Mouse (Mus musculus): ENCODE data around the gene Ankrd39.

Gene Ankrd39

DNA sequence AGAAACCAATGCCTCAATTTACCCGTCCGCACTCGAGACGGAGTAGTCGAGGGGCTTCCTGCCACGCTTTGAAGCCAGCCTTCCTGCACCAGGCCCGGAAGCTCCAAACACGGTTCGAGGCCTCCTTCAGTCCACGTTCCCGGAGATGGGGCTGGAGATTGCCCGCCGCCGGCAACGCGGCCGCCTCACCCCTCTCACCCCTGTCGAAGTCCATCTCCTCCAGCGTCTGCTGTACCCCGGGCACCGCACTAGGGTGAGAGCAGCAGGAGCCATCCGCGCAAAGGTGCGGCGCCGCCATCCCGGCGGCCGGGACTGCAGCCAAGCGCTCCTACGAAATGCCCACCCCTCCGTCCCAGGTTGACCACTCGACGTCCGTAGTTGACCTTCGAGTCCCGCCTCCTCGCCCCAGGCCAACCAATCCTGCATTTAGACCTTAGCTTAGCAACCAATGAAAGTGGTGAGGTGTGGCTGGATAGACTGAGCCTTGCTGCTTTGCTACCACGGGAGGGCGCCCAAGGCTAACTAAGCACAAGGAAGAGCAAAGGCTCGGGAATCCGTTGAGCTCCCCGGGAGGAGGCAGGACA, at the start of gene Ankrd39:
Gene Ankrd39, minus strand, starts transcription at position 558 of the 584 bp plus-strand sequence.
- DNase-seq: peak; percentile 97

DNA sequence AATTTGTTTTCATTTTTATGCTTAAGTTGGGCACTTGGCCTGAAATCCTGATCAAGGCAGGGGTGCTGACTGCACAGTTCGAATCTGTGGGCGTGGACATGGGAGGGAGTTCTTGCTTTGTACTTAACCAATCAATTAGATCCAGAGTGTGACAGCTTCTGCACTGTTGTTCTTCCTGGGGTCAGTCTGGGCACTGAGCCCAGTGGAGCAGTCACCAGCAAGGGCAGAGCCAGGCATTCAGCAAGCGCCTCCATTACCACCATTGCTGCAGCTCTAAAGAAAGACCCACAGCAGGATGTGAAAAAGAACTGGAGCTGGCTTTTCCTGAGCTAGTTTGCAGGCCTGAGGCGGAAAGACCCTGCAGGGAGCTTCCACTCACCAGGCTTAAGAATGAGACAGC, 48.9 kb upstream of the Ankrd39 start:
- DNase-seq: peak; percentile 58

DNA sequence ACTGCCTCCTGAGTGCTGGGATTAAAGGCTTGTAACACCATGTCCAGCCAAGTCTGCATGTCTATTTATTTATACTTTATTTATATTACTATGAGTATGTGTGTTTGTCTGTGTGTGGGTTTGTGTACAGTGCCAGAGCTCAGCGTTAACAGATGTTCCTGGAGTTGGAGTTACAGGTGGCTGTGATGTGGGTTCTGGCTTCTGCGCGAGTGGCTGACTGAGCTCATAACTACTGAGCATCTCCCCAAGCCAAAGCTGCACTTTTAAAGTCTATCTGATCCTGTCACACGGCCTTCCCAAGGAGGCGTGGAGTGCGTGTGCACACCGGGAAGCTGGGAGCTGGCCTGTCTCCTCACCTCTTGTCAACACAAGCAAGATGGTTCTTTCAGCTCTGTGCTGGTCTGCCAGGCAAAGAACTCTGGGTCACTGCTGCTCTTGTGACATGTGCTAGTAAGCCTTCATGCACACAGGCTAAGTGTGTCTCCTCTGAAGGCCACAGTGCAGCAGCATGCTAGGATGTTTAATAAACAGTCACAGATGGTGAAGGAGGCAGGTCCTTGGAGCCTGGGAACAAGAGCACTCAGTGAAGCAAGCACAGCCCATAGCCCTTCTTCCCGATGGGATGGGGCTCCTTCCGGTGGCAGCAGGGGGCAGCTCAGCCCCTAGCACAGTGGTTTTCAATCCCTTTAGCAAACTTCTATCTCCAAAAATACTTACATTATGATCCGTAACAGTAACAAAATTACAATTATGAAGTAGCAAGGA, 48.1 kb upstream of the Ankrd39 start:
- DNase-seq: no peak

DNA sequence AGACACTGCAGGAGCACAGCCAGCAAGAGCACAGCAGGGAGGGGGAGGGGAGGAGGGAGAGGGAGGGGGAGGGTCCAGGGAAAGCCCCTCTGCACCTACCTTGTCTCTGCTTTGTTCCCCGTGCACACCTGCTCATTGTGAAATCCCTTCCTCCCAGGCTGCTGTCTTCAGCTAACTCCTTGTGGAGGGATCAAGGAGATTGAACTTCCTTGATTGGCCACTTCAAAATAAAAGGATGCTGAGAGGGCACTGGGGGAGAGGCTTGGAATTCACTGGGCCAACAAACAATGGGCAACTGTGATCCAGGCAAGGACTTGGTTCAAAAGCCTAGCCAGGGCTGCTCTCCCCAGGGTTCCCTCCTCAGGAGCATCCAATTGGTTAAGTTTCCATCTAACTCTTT, 45.9 kb upstream of the Ankrd39 start:
- DNase-seq: no peak

DNA sequence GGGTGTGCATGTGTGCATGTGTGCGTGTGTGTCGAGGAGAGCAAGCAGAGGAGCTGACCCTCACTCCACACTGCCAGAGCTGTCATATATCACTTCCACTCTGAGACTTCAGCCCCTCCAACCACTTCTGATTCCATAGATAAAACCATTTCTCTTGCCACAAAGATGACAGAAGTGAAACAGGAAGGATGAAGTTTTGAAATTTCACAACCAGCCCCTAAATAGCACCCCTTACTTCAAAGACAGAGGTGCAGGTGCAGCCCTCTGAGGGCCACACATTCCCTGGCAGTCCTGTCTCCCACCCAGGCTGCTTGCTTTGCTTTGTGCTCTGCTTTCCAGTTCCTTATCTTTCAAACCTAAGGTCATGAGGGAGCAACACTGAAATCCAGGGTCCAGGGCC, 44.2 kb upstream of the Ankrd39 start:
- no peak for DNase-seq

DNA sequence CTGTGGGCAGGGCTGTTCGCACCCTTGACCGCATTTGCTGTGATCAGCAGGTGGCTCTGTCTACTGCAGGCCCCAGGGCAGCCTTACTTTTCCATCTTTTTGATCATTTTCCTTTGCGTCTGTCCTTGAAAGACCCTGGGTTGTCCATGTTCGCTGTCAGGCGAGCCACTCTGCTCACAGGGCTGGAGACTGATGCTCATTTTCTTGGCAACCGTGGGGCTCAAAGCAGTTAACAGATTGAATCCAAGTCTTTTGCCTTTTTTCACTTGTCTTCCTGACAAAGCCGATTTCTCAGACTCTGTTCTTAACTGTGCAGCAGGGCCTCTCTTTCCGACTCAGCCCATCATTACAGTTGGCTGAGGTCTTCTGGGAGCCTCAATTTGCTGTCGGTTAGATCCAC, 43.4 kb upstream of the Ankrd39 start:
- DNase-seq: no peak

DNA sequence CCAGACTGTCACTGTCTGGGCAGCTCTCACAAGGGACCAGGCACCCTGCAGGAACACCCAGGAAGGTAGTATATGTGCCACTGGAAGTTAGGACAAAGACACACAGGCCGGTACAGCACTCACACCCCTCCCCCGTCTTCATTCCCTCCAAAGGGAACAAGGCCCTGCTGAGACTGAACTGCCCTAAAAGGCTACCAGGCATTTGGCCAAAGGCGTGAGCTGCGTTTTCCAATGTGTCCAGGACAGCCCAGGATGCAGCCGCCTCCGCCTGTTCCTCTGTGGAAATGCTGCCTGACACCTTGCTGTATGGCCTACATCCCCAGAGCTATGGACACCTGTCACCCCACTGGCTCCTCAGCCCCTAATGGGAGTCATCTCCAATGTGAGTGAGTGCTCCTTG, 42.2 kb upstream of the Ankrd39 start:
- peak; percentile 61 for DNase-seq

DNA sequence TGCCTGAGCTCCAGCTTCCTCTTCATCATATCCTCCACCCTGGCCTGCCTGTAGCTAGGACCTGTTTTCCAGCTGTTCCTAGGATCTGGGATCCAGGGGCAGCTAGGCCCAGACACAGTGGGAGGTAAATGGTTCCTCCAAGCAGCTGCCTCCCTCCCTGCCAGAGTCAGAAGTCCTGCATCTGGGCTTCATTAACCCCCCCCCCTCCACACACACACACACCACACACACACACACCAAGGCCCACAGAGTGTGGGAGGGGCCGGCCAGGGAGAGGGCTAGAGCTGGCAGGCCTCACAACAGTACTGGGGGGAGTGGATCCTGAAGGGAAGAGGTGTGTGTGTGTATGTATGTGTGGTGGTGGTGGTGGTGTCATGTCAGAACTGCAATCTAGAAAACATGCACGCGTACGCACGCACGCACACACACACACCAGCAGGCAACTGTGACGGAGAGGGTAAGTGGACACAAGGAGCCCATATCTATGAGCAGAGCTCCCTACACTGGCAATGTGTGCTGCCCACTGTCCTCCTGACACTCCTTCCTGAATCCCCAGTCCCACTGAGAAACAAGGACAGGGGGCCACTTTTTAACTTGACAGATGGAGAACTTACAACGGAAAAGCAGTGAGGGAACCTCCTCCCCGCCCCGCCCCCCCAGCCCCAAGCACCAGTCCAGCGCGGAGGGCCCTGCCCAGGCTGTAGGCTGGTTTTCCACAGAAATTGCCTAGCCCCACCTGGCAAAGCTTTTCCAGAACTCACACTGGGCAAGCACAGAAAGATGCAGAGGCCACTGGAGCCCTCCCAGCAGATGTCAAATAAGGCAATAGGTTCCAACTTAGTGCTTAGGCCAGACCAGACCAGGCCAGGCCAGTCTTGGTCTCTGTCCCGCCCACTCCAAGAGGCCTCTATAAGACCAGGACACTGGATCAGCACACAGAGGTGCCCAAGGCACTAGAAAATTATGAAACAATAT, 41.5 kb upstream of the Ankrd39 start:
- peak; percentile 26 for DNase-seq

DNA sequence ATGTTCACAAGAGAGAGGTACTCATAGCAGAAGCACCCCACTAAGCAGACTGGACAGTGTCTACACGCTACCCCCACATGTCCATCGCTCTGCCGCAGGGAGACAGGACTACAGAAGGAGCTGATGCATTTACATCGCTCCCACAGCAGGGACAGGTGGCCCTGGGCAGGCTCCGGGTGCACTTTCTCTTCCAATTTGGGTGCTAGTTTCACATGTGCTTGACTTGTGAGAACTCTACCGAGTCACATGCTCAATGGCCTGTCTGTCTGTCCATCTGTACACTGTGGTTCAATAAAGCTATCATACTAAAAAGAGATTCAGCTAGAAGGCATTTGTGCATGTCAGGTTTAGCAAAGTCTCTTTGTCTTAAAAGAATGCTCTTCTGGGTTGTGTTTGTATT, 40.6 kb upstream of the Ankrd39 start:
- DNase-seq: no peak

DNA sequence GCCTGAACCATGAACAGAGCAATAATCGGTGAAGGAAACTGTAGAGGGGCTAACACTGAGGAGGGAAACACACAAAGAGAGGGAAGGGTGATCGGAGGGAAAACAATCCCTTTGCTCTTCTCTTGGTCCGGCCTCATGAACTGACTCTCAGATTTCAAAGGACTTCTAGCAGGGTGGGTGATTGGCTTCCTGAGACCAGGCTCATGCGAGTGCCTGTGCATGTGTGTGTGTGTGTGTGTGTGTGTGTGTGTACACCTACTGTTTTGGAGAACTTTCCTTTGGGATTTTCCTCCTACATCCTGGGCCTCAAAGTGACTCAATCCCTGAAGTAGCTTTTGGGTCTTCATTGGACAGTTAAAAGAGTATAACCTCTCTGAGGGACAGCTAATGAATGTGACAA, 39.0 kb upstream of the Ankrd39 start:
- DNase-seq: no peak

DNA sequence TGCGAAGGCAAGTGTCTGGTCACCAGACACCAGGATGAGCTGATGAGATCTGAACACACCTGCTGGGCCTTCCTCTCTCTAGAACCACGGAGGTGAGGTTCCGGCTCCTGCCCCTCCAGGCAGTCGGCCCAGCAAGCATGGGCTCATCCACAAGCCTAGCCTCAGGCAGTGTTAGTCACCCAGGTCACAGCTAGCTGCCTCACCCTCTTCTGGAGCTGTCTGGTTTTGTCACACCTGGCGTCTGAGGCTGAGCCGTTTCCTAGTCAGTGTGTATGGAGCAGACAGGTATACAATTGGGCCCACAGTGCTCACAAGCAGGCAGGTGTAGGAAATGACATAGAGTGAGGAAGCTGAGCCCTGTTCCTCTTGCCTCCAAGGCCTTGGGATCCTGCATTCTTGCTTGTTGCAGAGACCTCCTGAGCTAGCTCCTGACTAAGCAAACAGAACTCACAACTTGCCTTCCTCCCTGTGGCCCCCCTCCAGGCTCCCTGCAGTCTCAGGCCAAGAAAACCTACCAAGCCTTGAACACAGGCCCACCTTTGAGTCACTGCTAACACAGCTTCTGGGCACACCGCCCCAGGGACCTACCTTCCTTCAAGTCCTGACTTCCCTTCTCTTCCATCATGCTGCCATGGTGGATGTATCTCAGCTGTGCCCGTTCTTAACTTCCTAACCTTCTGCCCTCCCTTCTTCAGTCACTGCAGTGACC, 36.3 kb upstream of the Ankrd39 start:
- no peak for DNase-seq

DNA sequence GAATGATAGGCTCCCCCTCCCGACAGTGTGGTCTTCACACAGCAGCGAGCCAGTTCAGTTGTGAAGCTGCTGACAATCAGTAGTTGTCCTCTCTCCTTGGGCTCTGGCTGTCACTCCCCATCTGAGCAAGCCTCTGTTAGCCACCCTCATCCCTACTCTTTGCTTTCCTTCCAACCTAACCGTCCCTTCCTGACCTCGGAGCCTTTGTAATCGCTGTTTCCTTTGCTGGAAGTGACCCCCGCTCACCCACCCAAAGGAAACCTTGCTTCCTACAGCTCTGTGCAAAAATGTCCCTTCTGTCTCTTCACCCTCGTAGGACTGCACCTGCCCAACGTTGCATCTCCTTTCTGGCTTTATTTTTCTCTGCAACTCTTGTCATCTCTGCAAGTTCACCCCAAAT, 35.0 kb upstream of the Ankrd39 start:
- no peak for DNase-seq

DNA sequence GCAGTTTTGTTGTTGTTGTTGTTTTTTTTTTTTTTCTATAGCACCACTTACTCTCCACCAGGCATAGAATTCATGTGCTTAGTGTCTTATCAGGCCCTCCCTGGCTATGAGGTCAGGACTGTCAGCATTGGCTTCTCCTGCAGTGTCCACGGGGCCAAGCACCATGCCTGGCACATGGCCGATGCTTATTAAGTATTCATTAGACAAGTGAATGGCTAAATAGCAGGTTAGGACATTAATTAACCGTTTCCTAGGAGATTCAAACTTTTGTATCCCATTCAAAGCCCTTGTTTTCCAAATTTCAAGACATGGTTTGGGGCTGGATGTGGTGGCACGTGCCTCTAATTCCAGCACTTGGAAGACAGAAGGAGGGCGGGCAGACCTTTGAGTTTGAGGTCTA, 34.0 kb upstream of the Ankrd39 start:
- no peak for DNase-seq

DNA sequence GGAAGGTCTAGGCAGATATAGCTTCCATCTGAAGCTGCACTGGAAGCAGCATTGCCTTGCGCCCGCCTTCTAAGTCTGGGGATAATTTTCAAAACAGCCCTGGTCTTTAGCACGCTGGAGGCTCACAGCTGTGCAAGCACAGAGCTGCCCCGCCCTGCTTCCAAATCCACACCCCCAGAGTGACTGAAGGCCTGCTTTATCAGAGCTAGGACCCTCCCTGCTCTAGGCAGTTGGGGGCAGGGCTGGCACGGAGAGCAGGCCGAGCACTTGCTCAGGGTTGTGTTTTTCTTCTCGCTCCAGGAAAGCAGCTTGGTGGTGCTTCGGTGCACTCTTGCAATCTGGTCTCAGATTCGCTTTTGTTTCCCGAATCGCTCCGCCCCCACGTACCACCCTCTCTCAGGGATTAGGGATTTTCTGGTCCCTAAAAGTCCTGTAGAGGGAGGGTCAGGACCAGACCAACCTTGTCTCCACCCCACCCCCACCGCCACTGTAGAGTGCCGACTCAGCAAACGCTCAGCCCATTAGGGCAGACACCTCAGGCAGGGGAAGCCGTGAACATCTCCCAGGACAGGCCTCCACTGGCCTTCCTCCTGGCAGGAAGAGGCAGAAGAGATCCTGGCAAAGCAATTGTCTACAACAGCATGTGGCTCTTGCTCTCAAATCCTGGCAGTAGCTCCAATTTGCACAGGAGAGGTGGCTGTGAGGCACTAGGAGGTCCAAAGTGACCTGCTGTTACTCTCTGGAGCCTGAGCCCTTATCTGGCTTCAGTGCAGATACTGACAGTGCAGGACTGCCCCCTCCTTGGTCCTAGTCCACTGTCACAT, 33.4 kb upstream of the Ankrd39 start:
- peak; percentile 34 for DNase-seq

DNA sequence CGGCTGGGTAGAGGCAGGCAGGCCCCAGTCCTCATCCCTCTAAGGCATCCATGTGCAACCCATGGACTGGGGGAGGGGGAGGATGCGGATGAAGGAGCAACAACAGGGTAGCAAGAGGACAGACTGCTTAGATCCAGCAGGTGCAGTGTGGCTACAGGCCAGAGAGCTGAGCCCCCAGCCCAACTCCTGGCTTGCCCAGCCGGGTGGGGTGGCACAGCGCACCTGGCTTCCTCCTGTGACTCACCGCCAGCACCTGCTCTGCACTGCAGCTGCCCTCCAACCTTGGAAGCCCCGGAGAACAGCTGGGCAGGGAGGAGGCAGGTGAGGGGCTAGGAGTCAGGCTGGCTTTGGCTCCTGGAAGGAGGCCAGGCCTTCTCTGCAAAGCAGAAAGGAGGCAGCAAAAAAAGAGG, 32.7 kb upstream of the Ankrd39 start:
- no peak for DNase-seq

DNA sequence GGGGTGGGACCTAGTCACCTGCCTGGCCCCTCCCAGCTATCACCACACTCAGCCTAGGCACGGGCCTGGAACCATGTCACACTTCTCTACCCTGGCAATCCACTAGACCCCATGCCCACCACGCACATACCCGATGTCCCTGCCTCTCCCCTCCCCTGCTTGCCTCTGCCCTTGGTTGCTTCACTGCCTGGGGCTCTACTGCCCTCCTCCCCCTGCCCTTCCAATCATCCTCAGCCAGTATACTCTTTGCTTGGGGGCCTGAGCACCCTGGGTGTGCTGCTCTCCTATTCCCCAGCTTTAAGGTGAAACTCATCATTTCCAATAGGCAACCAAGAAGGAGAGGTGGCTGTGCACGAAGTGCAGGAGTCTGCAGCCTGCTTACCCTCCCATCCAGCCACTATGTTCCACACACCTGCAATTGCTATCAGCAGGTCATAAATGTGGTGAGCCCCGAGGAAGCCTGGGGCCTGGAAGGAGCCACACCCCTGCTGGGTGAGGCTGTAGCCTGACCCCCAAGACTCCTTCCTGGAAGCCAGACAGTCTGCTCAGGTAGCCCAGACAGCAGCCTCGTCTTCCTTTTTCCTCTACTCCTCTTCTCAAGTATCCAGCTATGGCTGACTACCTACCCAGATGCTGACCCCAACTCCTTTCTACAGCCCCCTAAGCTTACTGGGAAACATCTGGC, 29.9 kb upstream of the Ankrd39 start:
- DNase-seq: no peak

DNA sequence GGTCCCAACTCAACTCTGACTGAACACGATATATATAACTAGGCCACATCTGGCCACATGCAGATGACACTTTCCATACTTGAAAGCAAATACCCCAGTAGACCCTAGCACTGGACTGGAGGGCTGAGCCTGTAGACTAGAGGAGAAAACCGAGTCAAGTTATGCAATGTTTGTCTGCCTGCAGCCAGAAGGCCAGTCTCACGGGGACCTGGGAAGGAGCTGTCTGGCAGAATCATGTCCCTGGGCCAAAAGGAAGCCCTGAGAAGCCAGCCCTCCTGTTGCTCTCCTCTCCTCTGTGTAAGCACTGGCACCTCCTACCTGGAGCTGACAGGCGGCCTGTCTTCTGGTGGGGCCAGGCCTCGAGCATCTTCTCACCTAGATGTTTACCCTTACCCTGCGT, 28.1 kb upstream of the Ankrd39 start:
- DNase-seq: no peak

DNA sequence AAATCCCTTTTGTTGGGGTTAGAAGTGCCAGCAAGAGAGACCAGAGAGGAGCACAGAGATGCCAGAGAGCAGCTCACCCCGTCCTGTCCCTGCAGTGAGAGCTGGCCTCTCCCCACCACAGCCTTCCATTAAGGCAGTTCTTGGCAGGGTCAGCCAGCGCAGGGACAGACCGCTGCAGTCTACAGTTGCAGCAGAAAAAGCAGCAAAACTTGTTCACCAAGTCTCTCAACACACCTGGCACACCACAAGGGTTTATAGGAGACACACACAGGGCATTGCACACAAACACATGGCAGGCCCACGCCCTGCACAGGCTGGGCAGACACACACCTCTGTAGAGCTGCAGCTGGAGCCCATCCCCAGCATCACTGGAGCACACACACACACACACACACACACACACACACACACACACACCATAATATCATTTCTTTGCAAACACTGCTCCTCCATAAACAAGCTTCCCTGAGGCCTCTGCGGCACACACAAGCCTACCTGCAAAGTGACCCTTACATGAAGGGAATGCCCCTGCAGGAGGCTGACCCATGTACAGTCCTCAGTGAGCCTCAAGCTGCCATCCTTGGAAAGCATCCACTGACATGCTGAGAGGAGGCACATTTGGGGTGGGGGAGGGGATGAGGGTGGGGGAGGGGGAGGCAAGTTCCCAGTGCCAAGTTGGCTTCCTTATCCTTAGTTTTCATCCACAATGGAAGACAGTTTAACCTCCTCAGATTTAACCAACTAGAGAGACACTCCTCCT, 27.1 kb upstream of the Ankrd39 start:
- no peak for DNase-seq

DNA sequence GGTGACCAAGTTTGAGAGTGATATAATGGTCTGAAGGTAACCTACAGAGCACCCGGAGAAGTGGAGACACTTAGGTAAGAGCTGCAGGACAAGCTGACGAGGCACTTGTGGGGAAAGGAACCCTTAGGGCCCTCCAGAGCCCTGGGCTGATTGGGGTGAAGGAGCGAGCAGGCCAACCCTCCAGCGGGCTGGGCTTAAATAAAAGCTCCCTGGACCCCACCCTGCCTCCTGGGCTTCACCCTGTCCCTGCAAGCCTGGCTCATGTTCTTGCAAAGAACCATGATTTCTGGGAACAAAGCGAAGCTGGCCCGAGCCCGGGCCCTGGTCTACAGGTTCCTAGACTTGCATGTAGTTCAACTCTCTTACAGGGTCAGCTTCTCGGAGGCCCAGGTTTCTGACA, 26.3 kb upstream of the Ankrd39 start:
- no peak for DNase-seq

DNA sequence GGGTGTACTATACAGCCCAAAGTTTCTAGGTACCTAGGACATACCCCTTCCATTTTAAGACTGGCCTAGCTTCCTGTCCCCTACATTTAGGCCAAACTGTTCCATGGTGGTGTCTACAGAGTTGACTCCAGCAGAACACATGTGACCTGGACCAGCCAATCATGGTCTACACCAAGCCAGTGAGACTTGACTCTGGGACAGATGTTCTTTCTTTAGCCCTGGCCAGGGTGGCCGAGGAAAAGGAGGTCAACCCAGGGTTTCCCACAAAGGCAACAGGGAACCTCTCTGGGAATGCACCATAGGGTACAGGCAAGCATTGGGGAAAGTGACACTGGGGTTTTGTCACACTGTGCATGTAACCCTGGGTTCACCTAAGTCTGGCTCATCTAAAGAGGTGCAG, 25.5 kb upstream of the Ankrd39 start:
- no peak for DNase-seq
